Mouse (Mus musculus): ENCODE results near the gene Wdfy1.

DNA sequence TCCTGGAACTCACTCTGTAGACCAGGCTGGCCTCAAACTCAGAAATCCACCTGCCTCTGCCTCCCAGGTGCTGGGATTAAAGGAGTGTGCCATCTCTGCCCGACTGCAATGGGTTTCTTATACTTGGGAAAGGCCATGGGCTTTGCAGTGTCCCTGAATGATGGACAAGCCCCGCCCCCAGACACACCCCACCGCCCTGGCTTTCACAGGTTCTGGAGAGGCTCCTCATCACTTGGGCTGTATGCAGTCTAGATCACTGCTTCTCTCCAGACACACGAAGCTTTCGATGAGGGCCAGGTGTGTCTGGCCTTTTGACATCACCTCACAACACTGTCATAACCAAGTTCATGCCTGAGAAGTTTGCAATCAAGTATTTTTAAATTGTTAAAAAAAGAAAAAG lies 79.0 kb downstream of the Wdfy1 start:
- TF ChIP-seq CTCF (IDR thresholded peaks at IDR 0.05; ENCODE audit: borderline replicate concordance, extremely low read depth, insufficient read depth, insufficient read length) (no peak), POLR2A (IDR thresholded peaks at IDR 0.05; ENCODE audit: borderline replicate concordance, extremely low read depth, insufficient read depth, insufficient read length, poor library complexity, severe bottlenecking) (no peak)

All from brain, embryonic 14.5 days (tissue).